Mouse (Mus musculus): Measurements from ENCODE around the gene Aplp2. TPM values are rescaled to one million over a fixed set of nuclear protein-coding genes. Genes with fewer than 3 reads are reported as not detected.

The Aplp2 gene
- polyA plus RNA-seq, 1 experiment from 2014 or later: 326 TPM

- Histone ChIP-seq H3K36me3 (ENCODE audit: control insufficient read depth, insufficient read depth, low read length) (no peaks in the 10 kb centered on the region), H3K4me2 (ENCODE audit: low read depth, low read length) (no peak overlapping the region)
These were observed 14.9 kb downstream of the Aplp2 start for GRCm38 (mm10) chr9:31196742-31197141.

DNA sequence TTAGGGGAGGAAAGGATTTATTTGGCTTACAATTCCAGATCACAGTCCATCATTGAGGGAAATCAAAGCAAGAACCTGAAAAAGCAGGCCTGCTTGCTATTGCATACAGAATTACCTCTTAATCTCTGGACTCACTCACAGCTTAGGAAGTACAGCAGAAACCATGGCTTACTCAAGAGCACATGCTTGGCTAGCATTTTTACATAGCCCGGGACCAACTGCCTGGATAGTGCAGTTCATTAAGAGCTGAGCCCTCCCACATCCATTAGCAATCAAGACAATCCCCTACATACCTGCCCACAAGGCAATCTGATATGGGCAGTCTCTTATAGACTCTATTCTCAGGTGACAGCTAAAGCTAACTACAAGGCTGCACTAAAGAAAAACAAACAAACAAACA lies 16.0 kb downstream of the Aplp2 start:
- no peak for ATAC-seq (ENCODE audit: insufficient read depth, low FRiP score)
- Histone ChIP-seq H3K9ac (ENCODE audit: low read length) (no peak overlapping the region), H3K36me3 (ENCODE audit: control insufficient read depth, insufficient read depth, low read length) (no peaks in the 10 kb centered on the region), H3K27ac (ENCODE audit: low read length) (no peak overlapping the region), H3K4me2 (ENCODE audit: low read depth, low read length) (no peak overlapping the region), H3K4me1 (ENCODE audit: control insufficient read depth, insufficient read depth, low read length) (0 out of 2 replicates have a peak, but pooled peaks cover 6% of the 10 kb centered on the region), H3K27me3 (ENCODE audit: control insufficient read depth, insufficient read depth, low read length) (no peaks in the 10 kb centered on the region), H3K9me3 (replicated peaks; ENCODE audit: control insufficient read depth, low read length) (no peaks in the 10 kb centered on the region), H3K4me3 (replicated peaks; ENCODE audit: low read length) (no peak overlapping the region)
- WGBS: 98% methylated on average over 1 of the region's 1 CpGs

More at GRCm38 (mm10) chr9:31196742-31197141, 14.9 kb downstream of the Aplp2 start:
- Histone ChIP-seq H3K4me3 (replicated peaks; ENCODE audit: low read length) (no peak overlapping the region), H3K4me1 (ENCODE audit: control insufficient read depth, insufficient read depth, low read length) (0 out of 2 replicates have a peak, but pooled peaks cover under 1% of the 10 kb centered on the region), H3K27ac (ENCODE audit: low read length) (no peak overlapping the region), H3K9me3 (replicated peaks; ENCODE audit: control insufficient read depth, low read length) (no peaks in the 10 kb centered on the region), H3K27me3 (ENCODE audit: control insufficient read depth, insufficient read depth, low read length) (no peaks in the 10 kb centered on the region), H3K9ac (ENCODE audit: low read length) (no peak overlapping the region)
- ATAC-seq (ENCODE audit: insufficient read depth, low FRiP score): no peak

GRCm38 (mm10) chr9:31192378-31192777 lies 19.2 kb downstream of the Aplp2 start:
- Histone ChIP-seq H3K27me3 (ENCODE audit: control insufficient read depth, insufficient read depth, low read length) (no peaks in the 10 kb centered on the region), H3K36me3 (ENCODE audit: control insufficient read depth, insufficient read depth, low read length) (no peaks in the 10 kb centered on the region), H3K27ac (ENCODE audit: low read length) (no peak overlapping the region), H3K9ac (ENCODE audit: low read length) (no peak overlapping the region), H3K4me3 (replicated peaks; ENCODE audit: low read length) (no peak overlapping the region), H3K4me2 (ENCODE audit: low read depth, low read length) (no peak overlapping the region), H3K4me1 (ENCODE audit: control insufficient read depth, insufficient read depth, low read length) (0 out of 2 replicates have a peak, but pooled peaks cover 12% of the 10 kb centered on the region), H3K9me3 (replicated peaks; ENCODE audit: control insufficient read depth, low read length) (no peaks in the 10 kb centered on the region)
- WGBS: 84% methylated on average over 7 of the region's 7 CpGs
- ATAC-seq (ENCODE audit: insufficient read depth, low FRiP score): no peak

DNA sequence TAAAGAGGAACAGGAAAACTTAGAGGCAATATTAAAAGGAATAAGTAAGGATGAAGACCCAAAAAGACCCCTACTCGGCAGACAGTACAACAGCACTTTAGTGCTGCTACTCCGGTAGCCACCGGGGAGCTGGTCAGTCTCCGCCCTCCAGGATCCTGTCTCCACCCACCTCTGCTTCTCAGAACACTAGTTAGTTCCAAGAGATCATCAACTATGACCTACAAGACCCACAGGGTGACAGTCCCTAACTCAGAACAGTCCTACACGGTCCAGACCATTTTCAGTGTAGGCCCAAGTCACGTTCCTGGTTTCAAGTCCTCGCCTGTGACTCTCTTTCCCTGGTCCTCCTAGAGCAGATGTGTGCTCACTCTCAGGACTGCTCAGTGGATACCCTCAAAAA lies 20.1 kb downstream of the Aplp2 start:
- ATAC-seq (ENCODE audit: insufficient read depth, low FRiP score): no peak
- no peak overlapping the region for H3K4me2 ChIP-seq (ENCODE audit: low read depth, low read length)
- H3K4me1 ChIP-seq (ENCODE audit: control insufficient read depth, insufficient read depth, low read length): 0 out of 2 replicates have a peak, but pooled peaks cover 12% of the 10 kb centered on the region
- H3K9ac ChIP-seq (ENCODE audit: low read length): no peak overlapping the region
- WGBS: 71% methylated on average over 7 of the region's 7 CpGs
- H3K9me3 ChIP-seq (replicated peaks; ENCODE audit: control insufficient read depth, low read length): no peaks in the 10 kb centered on the region
- H3K27ac ChIP-seq (ENCODE audit: low read length): no peak overlapping the region
- H3K4me3 ChIP-seq (replicated peaks; ENCODE audit: low read length): no peak overlapping the region
- H3K36me3 ChIP-seq (ENCODE audit: control insufficient read depth, insufficient read depth, low read length): no peaks in the 10 kb centered on the region
- H3K27me3 ChIP-seq (ENCODE audit: control insufficient read depth, insufficient read depth, low read length): no peaks in the 10 kb centered on the region

DNA sequence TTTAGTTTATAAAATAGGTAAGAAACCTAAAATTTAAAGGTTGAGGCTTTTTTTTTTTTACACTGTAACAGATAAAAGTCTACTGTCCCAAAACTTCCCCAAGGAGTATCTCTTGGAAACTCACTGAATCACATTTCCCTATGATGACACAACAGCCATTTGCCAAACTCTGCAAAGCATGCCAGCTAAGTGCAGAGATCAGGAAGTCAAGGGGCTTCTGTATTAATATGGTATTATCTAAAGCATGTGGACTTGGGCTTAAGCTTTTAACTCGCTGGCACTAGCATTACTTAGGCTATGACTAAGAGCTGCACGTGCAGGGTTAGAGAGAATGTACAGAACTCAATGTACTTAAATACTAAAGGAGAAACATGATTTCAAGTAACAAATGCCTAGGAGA lies 22.4 kb downstream of the Aplp2 start:
- H3K36me3 ChIP-seq (ENCODE audit: control insufficient read depth, insufficient read depth, low read length): no peaks in the 10 kb centered on the region
- H3K4me2 ChIP-seq (ENCODE audit: low read depth, low read length): no peak overlapping the region
- H3K27ac ChIP-seq (ENCODE audit: low read length): no peak overlapping the region
- no peak overlapping the region for H3K4me3 ChIP-seq (replicated peaks; ENCODE audit: low read length)
- H3K9ac ChIP-seq (ENCODE audit: low read length): no peak overlapping the region
- no peaks in the 10 kb centered on the region for H3K27me3 ChIP-seq (ENCODE audit: control insufficient read depth, insufficient read depth, low read length)
- no peaks in the 10 kb centered on the region for H3K9me3 ChIP-seq (replicated peaks; ENCODE audit: control insufficient read depth, low read length)
- ATAC-seq (ENCODE audit: insufficient read depth, low FRiP score): no peak
- 0 out of 2 replicates have a peak, but pooled peaks cover 12% of the 10 kb centered on the region for H3K4me1 ChIP-seq (ENCODE audit: control insufficient read depth, insufficient read depth, low read length)
- 44% methylated on average over 2 of the region's 2 CpGs for WGBS

GRCm38 (mm10) chr9:31184439-31184838 lies 27.2 kb downstream of the Aplp2 start:
- no peak for ATAC-seq (ENCODE audit: insufficient read depth, low FRiP score)
- Histone ChIP-seq H3K4me2 (ENCODE audit: low read depth, low read length) (no peak overlapping the region), H3K27me3 (ENCODE audit: control insufficient read depth, insufficient read depth, low read length) (no peaks in the 10 kb centered on the region), H3K27ac (ENCODE audit: low read length) (no peak overlapping the region), H3K9me3 (replicated peaks; ENCODE audit: control insufficient read depth, low read length) (no peaks in the 10 kb centered on the region), H3K36me3 (ENCODE audit: control insufficient read depth, insufficient read depth, low read length) (no peaks in the 10 kb centered on the region), H3K4me1 (ENCODE audit: control insufficient read depth, insufficient read depth, low read length) (peaks cover 17% of the 10 kb centered on the region; the same call in 1 of the 2 replicates), H3K4me3 (replicated peaks; ENCODE audit: low read length) (no peak overlapping the region), H3K9ac (ENCODE audit: low read length) (no peak overlapping the region)
- WGBS: 96% methylated on average over 5 of the region's 5 CpGs

- H3K27ac ChIP-seq (ENCODE audit: low read length): no peak overlapping the region
- H3K4me3 ChIP-seq (replicated peaks; ENCODE audit: low read length): no peak overlapping the region
- no peak overlapping the region for H3K9ac ChIP-seq (ENCODE audit: low read length)
- peaks cover 12% of the 10 kb centered on the region; the same call in 1 of the 2 replicates for H3K4me1 ChIP-seq (ENCODE audit: control insufficient read depth, insufficient read depth, low read length)
- H3K9me3 ChIP-seq (replicated peaks; ENCODE audit: control insufficient read depth, low read length): no peaks in the 10 kb centered on the region
- ATAC-seq (ENCODE audit: insufficient read depth, low FRiP score): no peak
- H3K36me3 ChIP-seq (ENCODE audit: control insufficient read depth, insufficient read depth, low read length): no peaks in the 10 kb centered on the region
- no peak overlapping the region for H3K4me2 ChIP-seq (ENCODE audit: low read depth, low read length)
- 57% methylated on average over 4 of the region's 4 CpGs for WGBS
- H3K27me3 ChIP-seq (ENCODE audit: control insufficient read depth, insufficient read depth, low read length): no peaks in the 10 kb centered on the region
These were observed 28.6 kb downstream of the Aplp2 start for GRCm38 (mm10) chr9:31183061-31183460.

DNA sequence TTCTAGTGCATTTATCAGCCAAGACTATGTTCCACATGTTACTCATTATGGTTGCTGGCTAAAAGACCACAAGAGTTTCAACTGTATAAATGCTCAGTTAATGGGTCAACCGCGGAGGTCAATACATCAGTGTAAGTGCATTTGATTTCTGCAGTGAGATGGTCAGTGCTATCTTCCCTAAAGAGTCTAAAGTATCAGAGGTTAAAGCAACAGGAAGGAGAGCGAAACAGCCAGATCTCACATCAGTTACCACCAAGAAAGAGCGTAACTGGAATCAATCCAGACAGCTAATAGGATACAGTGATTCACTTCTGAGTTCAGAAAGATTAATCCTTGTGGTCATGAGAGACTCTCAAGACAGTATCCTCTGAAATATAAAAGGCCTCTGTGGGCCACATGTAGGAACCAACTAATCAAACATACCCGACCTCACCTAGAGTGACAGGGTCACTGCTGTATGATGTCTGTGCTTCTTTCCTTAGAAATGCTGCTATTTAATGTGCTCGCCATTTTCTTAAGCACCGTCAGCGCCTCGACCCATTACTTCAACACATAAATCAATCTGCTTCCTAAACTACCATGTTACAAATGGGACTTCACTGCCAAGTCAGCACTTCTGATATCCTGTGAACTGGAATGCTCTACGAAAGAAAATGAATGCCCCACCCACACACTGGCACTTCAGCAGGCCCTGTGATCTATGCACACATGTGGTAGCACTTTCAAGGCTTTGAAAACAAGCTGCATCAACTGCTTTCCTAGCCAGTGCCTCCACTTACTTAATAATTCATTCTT lies 30.1 kb downstream of the Aplp2 start:
- no peaks in the 10 kb centered on the region for H3K9me3 ChIP-seq (replicated peaks; ENCODE audit: control insufficient read depth, low read length)
- no peak overlapping the region for H3K4me2 ChIP-seq (ENCODE audit: low read depth, low read length)
- no peak overlapping the region for H3K27ac ChIP-seq (ENCODE audit: low read length)
- no peak for ATAC-seq (ENCODE audit: insufficient read depth, low FRiP score)
- no peaks in the 10 kb centered on the region for H3K36me3 ChIP-seq (ENCODE audit: control insufficient read depth, insufficient read depth, low read length)
- H3K9ac ChIP-seq (ENCODE audit: low read length): no peak overlapping the region
- 49% methylated on average over 10 of the region's 10 CpGs for WGBS
- peaks cover 18% of the 10 kb centered on the region; the same call in 1 of the 2 replicates for H3K4me1 ChIP-seq (ENCODE audit: control insufficient read depth, insufficient read depth, low read length)
- H3K27me3 ChIP-seq (ENCODE audit: control insufficient read depth, insufficient read depth, low read length): no peaks in the 10 kb centered on the region
- H3K4me3 ChIP-seq (replicated peaks; ENCODE audit: low read length): no peak overlapping the region

- Histone ChIP-seq H3K36me3 (ENCODE audit: control insufficient read depth, insufficient read depth, low read length) (no peaks in the 10 kb centered on the region), H3K4me3 (replicated peaks; ENCODE audit: low read length) (no peak overlapping the region), H3K9me3 (replicated peaks; ENCODE audit: control insufficient read depth, low read length) (no peaks in the 10 kb centered on the region), H3K4me2 (ENCODE audit: low read depth, low read length) (no peak overlapping the region), H3K27me3 (ENCODE audit: control insufficient read depth, insufficient read depth, low read length) (no peaks in the 10 kb centered on the region), H3K4me1 (ENCODE audit: control insufficient read depth, insufficient read depth, low read length) (peaks cover 31% of the 10 kb centered on the region; the same call in 1 of the 2 replicates), H3K27ac (ENCODE audit: low read length) (no peak overlapping the region), H3K9ac (ENCODE audit: low read length) (no peak overlapping the region)
- 87% methylated on average over 6 of the region's 6 CpGs for WGBS
- no peak for ATAC-seq (ENCODE audit: insufficient read depth, low FRiP score)
These were observed 33.9 kb downstream of the Aplp2 start for GRCm38 (mm10) chr9:31177692-31178091.

Data from stomach, embryonic 16.5 days (tissue).